Mouse (Mus musculus) CH12.LX (cell line): Measurements from ENCODE around the gene Plaur.

Experiments
- CTCF ChIP-seq, 2 experiments: IDR thresholded peaks in 1 of 2; conservative IDR thresholded peaks in 1 of 2; 2 replicates each; pipeline ENCODE4 v1.5.1; 2011 to 2012; ENCODE audit warnings: low read depth in 2 of 2, low read length in 2 of 2, improper control_type of control experiment in 1 of 2, inconsistent platforms in 1 of 2, mild to moderate bottlenecking in 1 of 2, moderate library complexity in 1 of 2
- E2F4 ChIP-seq: IDR thresholded peaks from 2 replicates; pipeline ENCODE4 v1.6.1; 2011; ENCODE audit warnings: low read depth, low read length, improper control_type of control experiment; ENCODE audit not compliant: insufficient replicate concordance
- EP300 ChIP-seq: IDR thresholded peaks from 2 replicates; pipeline ENCODE4 v1.6.1; 2011; ENCODE audit warnings: low read length, improper control_type of control experiment
- MAZ ChIP-seq: IDR thresholded peaks from 2 replicates; pipeline ENCODE4 v1.6.1; 2012; ENCODE audit warnings: low read depth, mild to moderate bottlenecking, inconsistent platforms, low read length, improper control_type of control experiment, moderate library complexity
- POLR2A ChIP-seq: IDR thresholded peaks from 2 replicates; pipeline ENCODE4 v1.6.1; 2011; ENCODE audit warnings: low read depth, mild to moderate bottlenecking, improper control_type of control experiment, low read length
- SMC3 ChIP-seq: IDR thresholded peaks from 2 replicates; pipeline ENCODE4 v1.6.1; 2011; ENCODE audit warnings: low read depth, low read length, improper control_type of control experiment
- USF1 ChIP-seq: IDR thresholded peaks from 2 replicates; pipeline ENCODE4 v1.6.1; 2014; ENCODE audit warnings: low read depth, mild to moderate bottlenecking, inconsistent platforms, low read length, improper control_type of control experiment
- ZNF384 ChIP-seq: IDR thresholded peaks from 2 replicates; pipeline ENCODE4 v1.6.1; 2012; ENCODE audit warnings: low read depth, low read length, improper control_type of control experiment, inconsistent platforms

GRCm38 (mm10) chr7:24469126-24469525 is 6.8 kb downstream of the Plaur start:
- TF ChIP-seq POLR2A: no peak
- no peak for TF ChIP-seq USF1
- peak; percentile 57 to 64 for TF ChIP-seq CTCF (conservative IDR thresholded peaks at IDR 0.05 in 1 of 2, IDR thresholded peaks at IDR 0.05 in 1 of 2; ENCODE audit: low read depth in 2 of 2, low read length in 2 of 2)
- no peak for TF ChIP-seq ZNF384
- TF ChIP-seq MAZ: no peak
- no peak for TF ChIP-seq EP300
- TF ChIP-seq E2F4: no peak
- peak; percentile 23 for TF ChIP-seq SMC3
